Mouse (Mus musculus): ENCODE measurements around the gene Bicc1. TPM values are rescaled to one million over a fixed set of nuclear protein-coding genes. Genes with fewer than 3 reads are reported as not detected.
"Not testable (repeated sequence)": the region's sequence is repeated elsewhere in the genome, so short reads cannot be mapped to it uniquely, and the experiment has no call there.

Gene Bicc1
- polyA plus RNA-seq, 1 experiment from 2014 or later, result 4.9 TPM

GRCm38 (mm10) chr10:70963599-70964193 lies 195.8 kb downstream of the Bicc1 start:
- Histone ChIP-seq H3K9ac (ENCODE audit: low read depth, low read length) (no peak overlapping the region), H3K27ac (ENCODE audit: low read depth, low read length) (no peak overlapping the region), H3K36me3 (ENCODE audit: control insufficient read depth, insufficient read depth, low read length) (no peaks in the 10 kb centered on the region), H3K27me3 (replicated peaks; ENCODE audit: control insufficient read depth, insufficient read depth, low read length) (no peaks in the 10 kb centered on the region), H3K4me2 (ENCODE audit: low read length) (no peak overlapping the region), H3K9me3 (ENCODE audit: control insufficient read depth, low read length) (no peaks in the 10 kb centered on the region), H3K4me3 (ENCODE audit: low read length) (no peak overlapping the region), H3K4me1 (ENCODE audit: control insufficient read depth, insufficient read depth, low read depth, low read length) (no peaks in the 10 kb centered on the region)
- no peak for ATAC-seq
- 54% methylated on average over 8 of the region's 8 CpGs for WGBS

GRCm38 (mm10) chr10:70961641-70962040 lies 197.9 kb downstream of the Bicc1 start:
- no peaks in the 10 kb centered on the region for H3K9me3 ChIP-seq (ENCODE audit: control insufficient read depth, low read length)
- no peak overlapping the region for H3K4me3 ChIP-seq (ENCODE audit: low read length)
- no peak overlapping the region for H3K9ac ChIP-seq (ENCODE audit: low read depth, low read length)
- H3K27ac ChIP-seq (ENCODE audit: low read depth, low read length), result no peak overlapping the region
- H3K36me3 ChIP-seq (ENCODE audit: control insufficient read depth, insufficient read depth, low read length), result no peaks in the 10 kb centered on the region
- ATAC-seq, result no peak
- no peaks in the 10 kb centered on the region for H3K4me1 ChIP-seq (ENCODE audit: control insufficient read depth, insufficient read depth, low read depth, low read length)
- 90% methylated on average over 8 of the region's 8 CpGs for WGBS
- H3K4me2 ChIP-seq (ENCODE audit: low read length), result no peak overlapping the region
- no peaks in the 10 kb centered on the region for H3K27me3 ChIP-seq (replicated peaks; ENCODE audit: control insufficient read depth, insufficient read depth, low read length)

GRCm38 (mm10) chr10:70960396-70960795 lies 199.1 kb downstream of the Bicc1 start:
- ATAC-seq, result not testable (repeated sequence)
- 93% methylated on average over 6 of the region's 6 CpGs for WGBS

GRCm38 (mm10) chr10:70952770-70953147 lies 206.7 kb downstream of the Bicc1 start:
- ATAC-seq, result no peak
- no peaks in the 10 kb centered on the region for H3K36me3 ChIP-seq (ENCODE audit: control insufficient read depth, insufficient read depth, low read length)

More at GRCm38 (mm10) chr10:70960396-70960795, 199.1 kb downstream of the Bicc1 start:
- H3K4me3 ChIP-seq (ENCODE audit: low read length); H3K27ac ChIP-seq (ENCODE audit: low read depth, low read length); H3K36me3 ChIP-seq (ENCODE audit: control insufficient read depth, insufficient read depth, low read length); H3K4me2 ChIP-seq (ENCODE audit: low read length); H3K4me1 ChIP-seq (ENCODE audit: control insufficient read depth, insufficient read depth, low read depth, low read length); H3K9me3 ChIP-seq (ENCODE audit: control insufficient read depth, low read length); H3K27me3 ChIP-seq (replicated peaks; ENCODE audit: control insufficient read depth, insufficient read depth, low read length); H3K9ac ChIP-seq (ENCODE audit: low read depth, low read length): not testable (repeated sequence)

GRCm38 (mm10) chr10:70952056-70952769 lies 207.3 kb downstream of the Bicc1 start:
- peak overlapping the region; percentile 83 for H3K27ac ChIP-seq (ENCODE audit: low read depth, low read length)
- 19% methylated on average over 11 of the region's 11 CpGs for WGBS

More at GRCm38 (mm10) chr10:70952770-70953147, 206.7 kb downstream of the Bicc1 start:
- 42% methylated on average over 5 of the region's 5 CpGs for WGBS
- peaks cover 24% of the 10 kb centered on the region for H3K4me1 ChIP-seq (ENCODE audit: control insufficient read depth, insufficient read depth, low read depth, low read length)
- H3K9me3 ChIP-seq (ENCODE audit: control insufficient read depth, low read length), result no peaks in the 10 kb centered on the region
- no peak overlapping the region for H3K9ac ChIP-seq (ENCODE audit: low read depth, low read length)
- no peaks in the 10 kb centered on the region for H3K27me3 ChIP-seq (replicated peaks; ENCODE audit: control insufficient read depth, insufficient read depth, low read length)
- H3K4me2 ChIP-seq (ENCODE audit: low read length), result peak overlapping the region; percentile 55; the same call in 1 of the 2 replicates
- no peak overlapping the region for H3K4me3 ChIP-seq (ENCODE audit: low read length)
- peak overlapping the region; percentile 83 for H3K27ac ChIP-seq (ENCODE audit: low read depth, low read length)

GRCm38 (mm10) chr10:70950105-70950424 lies 209.4 kb downstream of the Bicc1 start:
- H3K4me3 ChIP-seq (ENCODE audit: low read length), result no peak overlapping the region
- no peaks in the 10 kb centered on the region for H3K27me3 ChIP-seq (replicated peaks; ENCODE audit: control insufficient read depth, insufficient read depth, low read length)
- peak; percentile 25; the same call in 1 of the 2 replicates for ATAC-seq
- H3K27ac ChIP-seq (ENCODE audit: low read depth, low read length), result peak overlapping the region; percentile 76; the same call in 1 of the 2 replicates
- H3K9ac ChIP-seq (ENCODE audit: low read depth, low read length), result no peak overlapping the region
- peaks cover 24% of the 10 kb centered on the region for H3K4me1 ChIP-seq (ENCODE audit: control insufficient read depth, insufficient read depth, low read depth, low read length)
- no peaks in the 10 kb centered on the region for H3K36me3 ChIP-seq (ENCODE audit: control insufficient read depth, insufficient read depth, low read length)
- H3K9me3 ChIP-seq (ENCODE audit: control insufficient read depth, low read length), result no peaks in the 10 kb centered on the region
- 14% methylated on average over 3 of the region's 3 CpGs for WGBS
- H3K4me2 ChIP-seq (ENCODE audit: low read length), result peak overlapping the region; percentile 49

More at GRCm38 (mm10) chr10:70952056-70952769, 207.3 kb downstream of the Bicc1 start:
- ATAC-seq, result peak; percentile 80
- H3K9ac ChIP-seq (ENCODE audit: low read depth, low read length), result peak overlapping the region; percentile 59
- no peaks in the 10 kb centered on the region for H3K27me3 ChIP-seq (replicated peaks; ENCODE audit: control insufficient read depth, insufficient read depth, low read length)
- H3K4me3 ChIP-seq (ENCODE audit: low read length), result peak overlapping the region; percentile 33
- peak overlapping the region; percentile 55 for H3K4me2 ChIP-seq (ENCODE audit: low read length)
- no peaks in the 10 kb centered on the region for H3K36me3 ChIP-seq (ENCODE audit: control insufficient read depth, insufficient read depth, low read length)
- no peaks in the 10 kb centered on the region for H3K9me3 ChIP-seq (ENCODE audit: control insufficient read depth, low read length)
- H3K4me1 ChIP-seq (ENCODE audit: control insufficient read depth, insufficient read depth, low read depth, low read length), result peaks cover 24% of the 10 kb centered on the region

GRCm38 (mm10) chr10:70949254-70950104 lies 210.0 kb downstream of the Bicc1 start:
- 7% methylated on average over 23 of the region's 23 CpGs for WGBS
- H3K9me3 ChIP-seq (ENCODE audit: control insufficient read depth, low read length), result no peaks in the 10 kb centered on the region
- peak overlapping the region; percentile 76 for H3K27ac ChIP-seq (ENCODE audit: low read depth, low read length)
- peaks cover 24% of the 10 kb centered on the region for H3K4me1 ChIP-seq (ENCODE audit: control insufficient read depth, insufficient read depth, low read depth, low read length)
- H3K36me3 ChIP-seq (ENCODE audit: control insufficient read depth, insufficient read depth, low read length), result no peaks in the 10 kb centered on the region
- ATAC-seq, result peak; percentile 74
- peak overlapping the region; percentile 57 for H3K9ac ChIP-seq (ENCODE audit: low read depth, low read length)
- H3K27me3 ChIP-seq (replicated peaks; ENCODE audit: control insufficient read depth, insufficient read depth, low read length), result no peaks in the 10 kb centered on the region
- peak overlapping the region; percentile 13 for H3K4me3 ChIP-seq (ENCODE audit: low read length)
- peak overlapping the region; percentile 49 for H3K4me2 ChIP-seq (ENCODE audit: low read length)

- 79% methylated on average over 10 of the region's 10 CpGs for WGBS
- Histone ChIP-seq H3K4me2 (ENCODE audit: low read length) (no peak overlapping the region), H3K9ac (ENCODE audit: low read depth, low read length) (no peak overlapping the region), H3K4me1 (ENCODE audit: control insufficient read depth, insufficient read depth, low read depth, low read length) (peaks cover 24% of the 10 kb centered on the region), H3K36me3 (ENCODE audit: control insufficient read depth, insufficient read depth, low read length) (no peaks in the 10 kb centered on the region), H3K4me3 (ENCODE audit: low read length) (no peak overlapping the region), H3K27me3 (replicated peaks; ENCODE audit: control insufficient read depth, insufficient read depth, low read length) (no peaks in the 10 kb centered on the region), H3K9me3 (ENCODE audit: control insufficient read depth, low read length) (no peaks in the 10 kb centered on the region), H3K27ac (ENCODE audit: low read depth, low read length) (no peak overlapping the region)
- ATAC-seq, result no peak
These were observed 211.2 kb downstream of the Bicc1 start for GRCm38 (mm10) chr10:70948276-70948675.

- not testable (repeated sequence) for H3K4me2 ChIP-seq (ENCODE audit: low read length); H3K4me3 ChIP-seq (ENCODE audit: low read length); H3K27ac ChIP-seq (ENCODE audit: low read depth, low read length); ATAC-seq; H3K9ac ChIP-seq (ENCODE audit: low read depth, low read length); H3K36me3 ChIP-seq (ENCODE audit: control insufficient read depth, insufficient read depth, low read length); H3K27me3 ChIP-seq (replicated peaks; ENCODE audit: control insufficient read depth, insufficient read depth, low read length); H3K9me3 ChIP-seq (ENCODE audit: control insufficient read depth, low read length)
- WGBS, result 93% methylated on average over 13 of the region's 13 CpGs
- H3K4me1 ChIP-seq (ENCODE audit: control insufficient read depth, insufficient read depth, low read depth, low read length), result peaks cover 16% of the 10 kb centered on the region
These were observed 213.4 kb downstream of the Bicc1 start for GRCm38 (mm10) chr10:70946121-70946520.
